Mouse (Mus musculus) myocyte (in vitro differentiated cells): ENCODE data around the gene Creb3l2.

Experiments
- CEBPB ChIP-seq: IDR thresholded peaks from 2 replicates; pipeline ENCODE4 v1.6.1; 2011; ENCODE audit warnings: mild to moderate bottlenecking, moderate library complexity; ENCODE audit not compliant: poor library complexity, insufficient read depth, severe bottlenecking
- E2F4 ChIP-seq: IDR thresholded peaks from one replicate; pipeline ENCODE4 v1.6.1; 2011; ENCODE audit warnings: mild to moderate bottlenecking, control low read depth, moderate library complexity; ENCODE audit not compliant: insufficient read depth
- MAX ChIP-seq: IDR thresholded peaks from one replicate; pipeline ENCODE4 v1.6.1; 2011; ENCODE audit warnings: low read depth, mild to moderate bottlenecking, control low read depth
- MYOD1 ChIP-seq, 3 experiments: IDR thresholded peaks; one replicate each; pipeline ENCODE4 v1.6.1; 2011; ENCODE audit warnings: control low read depth in 2 of 3, low read depth in 2 of 3, mild to moderate bottlenecking in 2 of 3, moderate library complexity in 1 of 3; ENCODE audit not compliant: insufficient read length in 2 of 3, control insufficient read depth in 1 of 3
- MYOG ChIP-seq, 3 experiments: IDR thresholded peaks; one replicate each; pipeline ENCODE4 v1.6.1; 2011; ENCODE audit warnings: control low read depth in 2 of 3, low read depth in 2 of 3, mild to moderate bottlenecking in 2 of 3; ENCODE audit not compliant: insufficient read length in 2 of 3, control insufficient read depth in 1 of 3, insufficient read depth in 1 of 3
- POLR2A ChIP-seq: IDR thresholded peaks from one replicate; pipeline ENCODE4 v1.6.1; 2011; ENCODE audit warnings: low read depth, mild to moderate bottlenecking, control low read depth, moderate library complexity; ENCODE audit not compliant: insufficient read length
- SRF ChIP-seq: IDR thresholded peaks from one replicate; pipeline ENCODE4 v1.6.1; 2011; ENCODE audit warnings: low read depth; ENCODE audit not compliant: control insufficient read depth, insufficient read length
- TCF12 ChIP-seq: IDR thresholded peaks from one replicate; pipeline ENCODE4 v1.6.1; 2011; ENCODE audit warnings: mild to moderate bottlenecking, control low read depth; ENCODE audit not compliant: poor library complexity, insufficient read depth, severe bottlenecking
- TCF3 ChIP-seq: IDR thresholded peaks from one replicate; pipeline ENCODE4 v1.6.1; 2011; ENCODE audit warnings: low read depth, control low read depth; ENCODE audit not compliant: insufficient read length
- USF1 ChIP-seq: IDR thresholded peaks from one replicate; pipeline ENCODE4 v1.6.1; 2011; ENCODE audit warnings: low read depth, mild to moderate bottlenecking, control low read depth, moderate library complexity

DNA sequence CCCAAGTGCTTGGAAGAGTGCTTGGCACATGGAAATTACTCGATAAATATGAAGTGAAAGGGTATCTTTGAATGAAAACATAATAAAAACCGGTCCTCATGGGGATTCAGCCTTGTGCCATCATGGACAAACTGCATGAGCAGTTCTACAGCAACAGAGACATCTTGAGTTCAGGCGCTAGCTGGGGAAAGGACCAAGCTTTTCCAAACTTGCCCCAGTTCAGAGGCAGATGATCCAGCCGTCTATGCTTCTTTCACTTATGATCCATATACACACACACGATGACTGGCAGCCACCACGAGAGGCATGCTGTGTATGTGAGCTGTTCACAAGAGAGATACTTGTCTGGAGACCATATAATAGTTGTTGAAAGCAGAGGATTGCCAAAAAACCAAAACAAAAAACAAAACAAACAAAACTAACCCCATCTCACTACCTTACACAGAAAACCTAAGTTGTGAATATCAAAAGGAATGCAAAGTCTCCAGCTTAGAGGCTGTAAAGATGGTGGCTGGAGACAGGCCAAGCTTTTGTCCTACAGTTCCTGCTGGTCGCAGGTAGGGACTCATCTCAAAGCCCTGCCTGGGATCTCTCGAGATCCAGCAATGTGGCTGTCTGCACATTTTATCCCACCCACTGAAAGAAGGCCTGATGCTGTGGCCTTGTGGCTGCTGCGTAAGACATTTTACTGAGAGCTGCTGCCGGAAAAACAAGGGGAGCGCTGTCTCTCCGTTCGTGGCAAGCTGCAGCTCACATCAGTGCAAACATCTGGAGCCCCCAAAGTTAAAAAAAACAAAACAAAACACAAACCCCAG, 2.1 kb downstream of the Creb3l2 start:
- TF ChIP-seq POLR2A: no peak
- no peak for TF ChIP-seq CEBPB
- TF ChIP-seq USF1: no peak
- no peak for TF ChIP-seq MYOG (IDR thresholded peaks at IDR 0.05; ENCODE audit: control insufficient read depth in 1 of 3, insufficient read depth in 1 of 3, insufficient read length in 2 of 3, low read depth in 2 of 3)
- no peak for TF ChIP-seq MAX
- no peak for TF ChIP-seq E2F4
- TF ChIP-seq MYOD1 (IDR thresholded peaks at IDR 0.05; ENCODE audit: control insufficient read depth in 1 of 3, insufficient read length in 2 of 3, low read depth in 2 of 3): no peak
- no peak for TF ChIP-seq SRF
- TF ChIP-seq TCF3: no peak
- no peak for TF ChIP-seq TCF12
